Mouse (Mus musculus): ENCODE data around the gene Gm49358.

DNA sequence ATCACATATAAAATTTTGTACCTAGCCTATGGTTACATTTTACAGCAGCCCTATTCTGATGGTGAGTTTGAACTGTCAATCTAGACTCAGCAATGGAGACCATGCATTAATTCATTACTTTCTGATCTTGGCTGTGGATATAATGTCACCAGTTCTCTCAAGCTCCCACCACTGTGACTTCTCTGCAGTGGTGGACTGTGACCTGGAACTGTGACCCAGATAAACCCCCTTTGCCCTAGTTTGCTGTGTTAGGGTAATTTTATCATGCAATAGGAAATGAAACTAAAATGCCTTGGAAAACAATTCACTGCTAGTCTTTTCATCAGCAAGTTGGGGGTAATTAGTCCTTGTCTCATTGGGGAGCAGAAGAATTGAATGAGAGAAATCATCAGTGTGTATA lies 117.7 kb downstream of the Gm49358 start:
- TF ChIP-seq CTCF (IDR thresholded peaks at IDR 0.05; ENCODE audit: low read depth, low read length) (no peak), POLR2A (IDR thresholded peaks at IDR 0.05; ENCODE audit: insufficient read depth, low read length) (no peak), EP300 (IDR thresholded peaks at IDR 0.05; ENCODE audit: insufficient read depth, low read depth, low read length) (no peak)
